Mouse (Mus musculus): ENCODE data around the gene Dazap1.

- no peak for TF ChIP-seq POLR2A (IDR thresholded peaks at IDR 0.05; ENCODE audit: low read depth, low read length)
- no peak for TF ChIP-seq CTCF (conservative IDR thresholded peaks at IDR 0.05; ENCODE audit: insufficient read depth, insufficient read length, low read depth, low read length)
Observed at GRCm38 (mm10) chr10:80271186-80271843, 10.0 kb downstream of the Dazap1 start.

Data from kidney, adult 2 months (tissue).